Mouse (Mus musculus) adrenal gland, postnatal 14 days (tissue): ENCODE data around the gene Gpr183. TPM values are rescaled to one million over a fixed set of nuclear protein-coding genes. Genes with fewer than 3 reads are reported as not detected.

ENCODE experiments used
- DNase-seq: peaks from one replicate; pipeline ENCODE4 v3.0.0; 2021; ENCODE audit warnings: mixed read lengths
- total RNA-seq: library from RNA; stranded (reverse); gene quantifications from 2 replicates; pipeline ENCODE4 v1.2.3, GENCODE M21; 2021

The Gpr183 gene
- total RNA-seq, 1 experiment from 2014 or later = 0.48 TPM

DNA sequence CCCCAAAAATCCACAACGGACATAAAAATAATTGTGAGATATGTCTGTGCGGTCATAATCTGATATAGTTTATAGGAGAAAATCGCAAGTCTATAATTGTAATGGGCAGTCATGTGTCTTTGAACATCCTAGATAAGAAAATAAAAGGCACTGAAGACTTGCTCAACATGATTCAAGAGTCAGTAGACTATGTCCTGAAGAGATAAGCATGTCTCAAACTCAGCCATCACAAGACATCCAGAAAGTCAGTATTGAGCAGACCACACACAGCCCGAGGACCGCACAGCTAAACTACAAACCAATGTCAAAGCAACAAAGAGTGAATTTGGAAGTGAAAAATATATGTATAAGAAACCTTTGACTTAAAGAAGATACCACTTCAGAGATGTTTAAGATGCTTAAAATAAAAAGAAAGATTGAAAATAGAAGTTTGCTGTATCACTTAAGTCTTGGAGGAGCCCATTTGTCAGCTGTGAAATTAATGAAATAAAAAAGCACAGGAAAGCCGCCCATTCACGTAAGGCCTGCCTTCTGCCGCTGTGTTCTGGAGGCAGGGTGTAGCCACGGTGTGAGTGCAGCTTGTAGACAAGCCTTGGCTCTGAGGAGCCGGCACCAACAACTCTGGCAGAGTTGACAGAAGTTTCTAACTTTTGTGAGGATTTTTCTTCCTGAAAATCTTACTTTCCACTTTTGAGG, 7.7 kb downstream of the Gpr183 start:
- no peak for DNase-seq

DNA sequence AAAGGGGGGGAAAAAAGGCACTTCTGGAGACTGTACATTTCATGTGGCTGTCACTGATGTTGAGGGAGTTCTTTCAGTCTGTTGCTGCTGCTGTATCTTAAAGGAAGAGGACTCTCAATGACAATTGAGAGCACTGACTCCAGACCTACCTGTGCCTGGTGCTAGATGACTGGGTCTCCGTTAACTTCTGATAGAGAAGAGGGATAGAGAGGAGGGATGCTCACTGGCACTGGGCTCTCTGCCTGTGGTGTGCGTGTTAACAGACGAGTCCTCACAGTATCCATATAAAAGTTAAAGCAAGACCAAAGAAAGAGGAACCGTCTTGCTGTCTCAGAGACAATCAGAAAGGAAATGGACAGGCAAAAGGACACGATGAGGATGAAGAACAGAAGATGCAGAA, 8.7 kb downstream of the Gpr183 start:
- DNase-seq = no peak

DNA sequence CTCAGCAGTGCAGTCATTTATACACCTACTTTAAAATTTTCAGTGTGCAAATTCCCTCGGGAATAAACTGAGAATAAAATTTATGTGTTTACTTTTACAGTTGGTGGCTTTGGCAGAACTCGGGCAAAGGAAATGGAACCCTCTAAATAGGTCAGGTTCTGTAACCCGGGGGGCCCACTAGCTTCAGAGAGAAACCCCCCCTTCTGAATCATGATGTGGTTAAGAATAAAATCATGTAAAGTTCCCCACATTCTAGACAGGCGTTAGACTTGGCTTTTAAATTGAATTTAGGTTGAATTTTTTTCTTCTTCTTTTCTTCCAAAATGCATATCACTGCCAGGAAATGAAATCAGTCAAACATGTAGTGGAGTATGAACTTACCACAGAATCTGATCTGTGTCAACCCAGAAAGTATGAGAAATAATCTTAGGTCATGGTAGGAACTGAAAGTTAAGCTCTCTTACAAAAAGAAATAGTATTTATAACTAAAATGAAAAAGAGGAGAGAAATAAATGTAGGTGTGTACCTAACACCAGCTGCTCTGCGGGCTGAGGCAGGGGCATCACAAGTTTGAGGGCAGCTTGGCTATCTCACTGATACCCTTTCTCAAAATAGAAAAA, 9.7 kb downstream of the Gpr183 start:
- no peak for DNase-seq

DNA sequence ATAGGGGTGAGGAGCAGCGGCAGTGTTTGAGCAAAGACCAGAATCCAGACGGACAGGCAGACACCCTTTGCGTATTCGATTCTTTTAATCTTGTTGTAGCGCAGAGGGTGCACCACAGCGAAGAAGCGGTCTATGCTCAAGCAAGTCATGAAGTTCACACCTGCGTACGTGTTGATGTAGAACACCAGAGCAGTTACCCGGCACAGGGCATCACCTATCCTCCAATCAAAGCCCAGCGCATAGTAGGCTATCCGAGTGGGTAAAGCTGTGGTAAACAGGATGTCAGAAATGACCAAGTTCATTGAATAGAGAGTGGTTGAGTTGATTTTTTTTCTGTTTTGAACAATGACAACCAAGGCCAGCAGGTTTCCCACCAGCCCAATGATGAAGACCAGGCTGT, 10.4 kb downstream of the Gpr183 start:
- DNase-seq = no peak

DNA sequence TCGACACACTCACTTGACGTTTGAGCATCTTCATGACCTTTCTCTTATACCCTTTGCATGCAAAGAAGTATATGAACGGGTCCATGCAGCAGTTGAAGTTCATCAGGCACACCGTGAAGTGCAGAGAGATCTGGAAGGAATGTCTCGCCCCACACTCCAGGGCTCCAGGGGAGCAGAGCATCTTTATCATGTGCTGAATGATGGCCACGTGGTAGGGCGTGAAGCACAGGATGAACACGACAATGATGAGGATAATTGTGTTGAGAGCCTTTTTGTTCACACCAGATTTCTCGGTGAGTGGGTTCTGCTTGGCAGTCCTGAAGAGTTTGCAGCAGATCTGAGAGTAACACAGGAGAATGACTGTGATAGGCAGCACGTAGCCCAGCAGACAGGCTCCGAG, 10.9 kb downstream of the Gpr183 start:
- no peak for DNase-seq

DNA sequence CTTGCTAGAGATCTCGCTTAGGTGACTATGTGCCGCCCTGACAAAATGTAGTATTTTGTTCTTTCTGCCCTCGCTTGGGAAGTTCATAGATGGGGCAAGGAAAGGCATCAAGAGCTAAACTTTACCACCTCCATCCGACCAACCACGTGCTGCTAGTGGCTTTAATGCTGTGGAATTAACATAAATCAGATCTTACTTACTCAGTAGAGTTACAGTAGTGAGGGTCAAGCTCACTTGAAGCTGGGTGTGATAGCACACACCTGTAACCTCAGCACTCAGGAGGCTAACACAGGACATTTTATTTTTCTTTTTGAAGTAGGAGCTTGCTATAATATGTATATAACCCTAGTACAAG, 13.0 kb downstream of the Gpr183 start:
- no peak for DNase-seq

DNA sequence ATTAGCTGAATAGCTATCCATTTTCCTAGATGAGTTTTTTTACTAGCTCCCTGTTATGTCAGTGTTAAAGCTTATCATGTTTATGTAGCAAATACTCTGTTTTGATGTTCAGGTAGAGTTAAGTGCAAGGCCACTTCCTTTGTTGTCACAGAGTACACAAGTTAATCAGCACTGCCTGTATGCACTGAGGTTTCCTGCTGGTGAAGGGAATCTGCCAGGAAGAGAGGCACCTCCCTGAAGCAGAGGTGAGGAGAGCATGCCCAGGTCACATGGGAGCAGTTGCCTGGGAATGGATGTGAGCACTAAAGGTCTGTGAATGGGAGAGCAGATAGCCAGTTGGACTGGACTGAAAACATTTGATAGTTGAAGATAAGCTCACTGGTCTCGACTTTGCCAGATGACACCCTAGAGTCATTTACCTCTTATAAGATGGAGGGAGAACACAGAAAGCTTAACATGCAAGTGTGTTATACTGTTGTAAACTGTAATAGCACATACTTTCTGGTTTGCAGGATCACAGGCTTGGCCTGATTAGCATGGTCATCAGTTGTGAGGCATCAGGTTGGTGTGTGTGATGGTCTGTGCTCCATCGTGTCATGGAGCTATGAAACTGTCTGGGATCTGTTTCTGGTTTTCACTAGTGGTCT, 13.5 kb downstream of the Gpr183 start:
- DNase-seq = no peak

DNA sequence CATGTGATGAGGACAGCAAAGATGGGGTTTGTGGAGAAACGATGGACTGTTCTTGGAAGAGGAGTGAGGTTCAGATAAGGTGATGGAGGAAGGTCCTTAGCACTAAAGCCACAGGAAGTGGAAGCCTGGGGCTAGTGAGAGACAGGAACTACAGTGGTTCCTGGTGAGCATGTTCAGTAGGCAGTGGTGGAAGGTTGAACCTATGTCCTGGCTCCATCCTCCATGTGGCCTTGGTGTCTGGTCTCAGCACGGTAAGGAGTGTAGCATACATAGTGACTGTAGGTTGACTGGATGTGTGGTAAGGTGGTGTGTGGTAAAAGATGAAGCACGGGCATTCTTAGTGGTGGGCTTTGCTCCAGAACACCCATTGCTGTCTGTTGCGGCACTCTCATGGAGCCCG, 15.1 kb downstream of the Gpr183 start:
- DNase-seq = no peak

DNA sequence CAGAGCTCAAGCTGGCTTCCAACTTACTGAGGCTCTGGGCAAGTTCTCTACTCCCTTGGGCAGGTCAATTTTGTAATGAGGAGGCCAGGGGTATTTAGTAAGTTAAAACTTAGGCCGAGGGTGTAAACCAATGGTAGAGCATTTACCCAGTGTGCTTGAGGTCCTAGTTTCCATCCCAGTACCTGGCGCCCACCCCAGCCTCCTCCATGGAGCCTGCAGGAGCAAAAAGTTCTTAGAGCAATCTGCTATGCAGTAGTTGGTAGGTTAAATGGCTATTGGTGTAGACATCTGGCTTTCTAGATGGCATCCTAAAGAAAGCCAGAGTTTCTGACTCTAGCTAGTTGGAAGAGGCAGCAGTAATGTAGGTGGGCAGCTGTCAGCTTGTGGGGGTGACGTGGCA, 15.6 kb downstream of the Gpr183 start:
- no peak for DNase-seq

DNA sequence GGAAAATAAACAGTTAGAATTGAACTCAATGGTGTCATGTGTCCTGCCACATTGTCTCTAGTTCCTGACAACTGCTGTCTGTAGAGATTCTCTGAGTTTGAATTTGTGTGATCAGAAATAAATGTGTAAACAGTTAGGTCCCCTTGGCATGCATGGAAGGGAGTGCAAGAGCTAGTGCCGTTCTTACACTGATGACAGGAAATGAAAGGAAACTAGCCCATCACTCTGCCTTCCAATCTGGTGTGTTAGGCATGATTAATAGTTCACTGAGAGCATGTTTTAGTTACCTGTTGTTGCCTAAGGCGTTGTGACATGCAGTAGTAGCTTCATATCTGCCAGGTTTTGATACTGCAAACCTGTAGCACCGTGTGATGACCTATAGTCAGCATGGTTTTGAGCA, 17.0 kb downstream of the Gpr183 start:
- no peak for DNase-seq

DNA sequence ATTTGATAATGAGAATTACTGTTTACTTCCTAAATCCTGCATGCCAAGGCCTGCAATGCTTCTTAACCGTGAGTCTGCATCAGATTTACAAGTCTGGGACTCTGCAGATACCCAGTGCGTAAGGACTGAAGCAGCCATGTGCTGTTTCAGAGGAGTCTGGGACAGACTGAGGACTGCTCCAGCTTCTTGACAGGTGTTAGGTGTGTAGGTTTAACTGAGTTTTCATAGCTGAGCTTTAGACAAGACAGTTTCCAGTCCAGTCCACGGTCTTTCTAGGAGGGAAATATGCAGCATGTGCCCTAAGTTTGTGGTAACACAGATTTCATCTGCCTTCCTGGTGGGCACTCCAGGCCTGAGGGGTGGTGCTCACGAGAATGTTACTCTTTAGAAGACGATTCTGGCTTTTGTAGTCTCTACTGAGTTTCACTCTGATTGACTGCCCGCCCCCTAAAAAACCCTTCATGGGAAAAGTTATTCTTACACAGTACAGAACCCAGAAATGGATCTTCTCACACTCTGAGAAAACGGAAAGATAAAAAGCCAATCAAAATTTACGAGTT, 17.7 kb downstream of the Gpr183 start:
- DNase-seq = no peak

DNA sequence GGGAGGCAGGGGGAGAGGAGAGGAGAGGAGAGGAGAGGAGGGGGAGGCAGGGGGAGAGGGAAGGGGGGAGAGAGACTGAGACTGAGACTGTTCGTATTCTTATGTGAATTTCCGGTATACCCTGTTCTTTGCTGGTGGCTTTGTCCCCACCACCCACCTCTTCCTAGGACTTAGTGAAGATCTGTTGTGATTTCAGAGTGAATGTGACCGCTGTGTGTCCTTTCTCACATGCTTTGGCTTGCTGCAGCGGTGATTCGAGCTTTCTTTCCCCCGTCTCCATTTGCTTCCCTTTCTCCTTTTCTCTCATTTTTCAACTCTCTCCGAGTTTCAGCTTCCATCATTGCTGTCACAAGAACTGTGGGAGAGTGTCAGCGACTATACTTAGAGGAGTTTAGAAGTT, 18.3 kb downstream of the Gpr183 start:
- DNase-seq = no peak

DNA sequence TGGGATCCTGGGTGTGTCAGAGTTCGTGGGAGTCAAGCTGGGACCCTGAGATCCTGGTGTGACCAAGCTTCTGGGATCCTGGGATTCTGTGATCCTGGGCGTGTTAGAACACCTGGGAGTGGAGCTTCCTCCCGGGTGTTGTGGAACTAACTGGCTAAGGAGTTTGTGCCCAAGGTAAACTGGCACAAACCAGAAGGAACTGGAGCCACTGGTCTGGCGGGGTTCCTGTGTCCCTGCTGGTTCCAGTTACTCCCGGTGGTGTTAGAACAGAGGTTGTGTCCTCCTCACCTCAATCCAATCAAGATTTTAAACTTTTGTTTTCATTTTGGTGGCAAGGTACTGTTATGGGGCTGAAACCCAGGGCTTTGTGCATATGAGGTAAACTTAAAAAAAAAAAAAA, 18.9 kb downstream of the Gpr183 start:
- DNase-seq = no peak

DNA sequence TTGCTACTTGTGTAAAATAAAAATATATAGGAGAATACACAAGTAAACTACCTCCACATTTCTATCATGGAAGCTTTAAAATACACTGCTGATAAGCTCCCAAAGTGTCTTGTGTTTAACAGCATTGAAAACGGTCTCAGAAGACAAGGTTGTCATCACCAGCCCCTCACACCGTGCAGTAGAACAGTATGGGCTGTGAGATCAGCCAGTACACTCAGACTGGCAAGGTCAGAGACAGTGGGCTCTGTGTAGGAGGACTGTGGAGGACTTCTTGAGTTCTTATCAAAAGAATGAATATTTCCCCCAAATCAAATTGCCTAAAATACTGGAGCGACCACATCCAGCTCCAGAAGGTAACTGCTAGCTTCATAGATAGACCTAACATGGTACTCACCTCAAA, 25.4 kb downstream of the Gpr183 start:
- no peak for DNase-seq

DNA sequence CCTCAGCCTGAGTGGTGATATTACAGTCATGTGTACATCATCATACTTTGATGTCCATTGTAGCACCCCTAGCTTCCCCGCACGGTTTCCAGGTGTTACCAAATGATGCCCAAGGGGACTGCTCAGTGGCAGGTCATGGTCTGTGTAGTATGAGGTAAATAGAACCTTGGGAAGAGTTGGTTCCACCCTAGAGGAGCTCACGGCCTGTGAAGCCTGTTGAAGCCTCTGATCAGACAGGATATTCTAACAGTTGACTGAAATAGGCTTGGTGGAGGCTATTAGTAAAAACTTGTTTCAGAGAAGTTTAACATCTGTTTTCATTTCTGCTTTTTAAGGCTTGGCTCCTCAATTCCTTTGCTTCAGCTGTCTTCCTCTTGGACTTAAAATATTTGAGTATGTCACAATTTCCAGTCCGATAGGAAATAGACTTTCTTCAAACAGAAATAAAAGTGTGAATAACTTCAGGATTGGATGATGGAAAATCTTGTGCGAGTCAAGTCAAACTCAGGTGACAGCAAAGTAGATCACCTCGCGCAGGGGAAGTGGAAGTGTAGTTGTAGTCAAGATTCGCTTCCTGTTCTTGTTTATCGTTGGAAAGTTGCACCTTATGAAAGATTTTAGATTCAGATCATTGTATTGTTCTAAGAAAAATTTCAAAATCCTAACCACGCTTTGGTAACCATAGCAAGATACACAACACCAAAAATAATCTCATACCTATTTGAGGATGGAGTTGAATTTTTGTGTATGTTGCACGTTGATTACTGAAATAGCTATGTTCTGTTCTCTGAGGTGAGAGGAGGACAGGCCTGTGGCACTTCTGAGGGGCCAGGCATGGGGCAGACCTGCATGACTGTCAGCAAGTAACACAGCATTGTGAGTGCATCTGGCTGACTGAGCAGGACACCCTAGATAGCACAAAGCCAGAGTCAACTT, 26.5 kb downstream of the Gpr183 start:
- DNase-seq = no peak

DNA sequence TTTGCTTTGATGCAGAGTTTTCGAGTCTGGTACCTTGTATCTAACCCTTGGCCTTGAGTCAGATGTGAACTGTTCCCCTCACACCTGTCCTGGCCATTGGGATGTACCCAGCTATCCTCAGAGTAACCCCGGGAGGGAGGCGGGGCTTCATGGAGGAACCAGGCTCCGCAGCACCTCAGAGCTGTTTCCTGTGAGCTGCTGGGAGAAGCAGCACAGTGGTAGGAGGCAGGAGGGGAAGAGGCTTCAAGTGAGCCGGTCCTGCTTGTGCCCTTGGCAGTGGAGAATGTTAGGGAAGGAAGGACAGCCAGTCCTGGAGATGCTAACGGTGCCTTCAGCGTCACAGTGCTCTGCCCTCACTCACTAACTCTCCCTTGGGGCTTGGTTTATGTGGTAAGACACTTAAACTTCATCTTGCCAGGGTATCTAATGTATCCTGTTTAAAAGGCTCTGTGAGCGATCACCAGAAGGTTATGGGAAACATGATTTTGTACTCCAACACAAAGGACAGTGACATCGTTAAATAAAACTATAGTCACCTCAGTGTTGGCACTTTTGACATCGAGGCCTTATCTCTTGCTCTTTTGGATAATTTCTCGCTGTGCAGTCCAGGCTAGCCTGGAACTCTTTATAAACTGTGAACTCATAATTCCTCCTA, 27.3 kb downstream of the Gpr183 start:
- no peak for DNase-seq

DNA sequence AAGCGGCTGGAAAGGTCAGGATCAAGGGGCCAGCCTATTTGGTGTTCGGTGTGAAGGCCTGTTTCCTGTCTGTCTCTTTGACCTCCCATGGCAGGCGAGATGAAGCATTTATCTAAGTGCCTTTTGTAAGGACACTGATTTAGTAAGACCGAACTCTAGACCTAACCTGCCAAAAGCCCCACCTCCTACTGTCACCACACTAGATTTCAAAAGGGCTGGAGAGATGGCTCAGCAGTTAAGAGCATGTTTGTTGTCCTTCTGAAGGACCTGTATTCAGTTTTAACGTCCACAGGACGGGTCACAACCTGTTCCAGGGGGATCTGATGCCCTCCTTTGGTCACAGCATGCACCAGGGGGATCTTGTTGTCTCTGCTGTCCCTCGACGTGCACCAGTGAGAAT, 28.1 kb downstream of the Gpr183 start:
- DNase-seq = no peak

DNA sequence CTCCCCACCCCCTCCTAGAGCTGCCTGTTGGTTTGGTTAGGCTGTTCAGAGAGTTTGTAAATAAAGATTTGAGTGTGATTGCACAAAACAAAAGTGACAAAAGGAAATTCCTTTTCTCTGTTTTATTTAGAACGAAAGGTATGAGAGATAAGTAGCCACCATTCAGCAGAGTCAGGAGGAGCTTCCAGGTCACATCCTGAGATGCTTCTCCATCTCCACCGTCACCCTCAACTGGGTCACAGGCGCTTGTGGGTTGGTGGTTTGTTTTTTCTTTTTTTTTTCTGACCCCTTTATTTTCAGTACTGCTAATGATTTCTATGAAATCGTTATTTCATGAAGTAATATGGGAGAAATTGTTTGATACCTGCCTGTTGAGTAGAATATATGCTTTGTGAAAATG, 28.6 kb downstream of the Gpr183 start:
- DNase-seq = no peak

DNA sequence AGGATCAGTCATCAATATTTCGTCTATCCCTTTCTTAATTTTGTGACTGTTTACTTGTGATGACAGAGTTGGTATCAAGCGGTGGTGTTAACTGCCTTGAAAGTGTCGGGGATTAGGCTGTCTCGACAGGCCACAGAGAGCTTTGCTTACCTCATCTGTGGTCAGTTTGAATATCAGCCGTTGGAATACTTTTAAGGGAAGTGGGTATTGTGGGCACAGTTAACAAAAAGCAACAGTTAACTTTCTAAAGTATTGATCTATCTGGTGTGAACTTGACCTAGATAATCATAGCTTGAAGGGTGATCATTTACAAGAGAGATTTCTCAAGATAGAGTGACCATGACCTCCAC, 30.4 kb downstream of the Gpr183 start:
- no peak for DNase-seq

DNA sequence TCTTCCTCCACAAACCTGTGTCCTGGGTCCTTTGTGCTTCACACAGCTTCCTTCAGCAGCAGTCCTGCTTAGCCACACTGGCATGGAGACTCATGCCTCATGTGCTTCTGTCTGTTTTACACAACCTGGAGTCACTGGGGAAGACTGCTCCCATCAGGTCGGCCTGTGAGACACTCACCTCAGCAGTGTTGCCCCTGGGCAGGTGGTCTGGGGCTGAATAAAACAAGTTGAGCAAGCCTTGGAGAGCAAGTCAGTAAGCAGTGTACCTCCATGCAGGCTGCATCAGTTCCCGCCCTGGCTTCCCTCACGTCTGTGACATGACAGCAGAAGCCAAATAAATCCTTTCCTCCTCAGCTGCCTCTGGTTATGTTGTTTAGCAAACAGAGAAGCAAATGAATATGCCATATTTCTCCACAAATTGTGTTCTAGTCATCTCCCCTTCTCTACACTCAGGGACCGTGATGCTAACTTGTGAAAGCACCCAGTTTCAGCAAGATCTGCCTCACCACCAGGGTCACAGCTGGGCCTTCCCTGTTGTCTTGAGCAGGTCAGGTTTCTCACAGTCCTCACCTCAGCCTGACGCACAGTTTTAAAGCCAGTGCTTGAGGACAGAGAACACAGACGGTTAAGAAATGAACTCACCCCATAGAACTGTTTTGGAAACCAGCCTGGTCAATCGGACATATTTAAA, 30.9 kb downstream of the Gpr183 start:
- no peak for DNase-seq

DNA sequence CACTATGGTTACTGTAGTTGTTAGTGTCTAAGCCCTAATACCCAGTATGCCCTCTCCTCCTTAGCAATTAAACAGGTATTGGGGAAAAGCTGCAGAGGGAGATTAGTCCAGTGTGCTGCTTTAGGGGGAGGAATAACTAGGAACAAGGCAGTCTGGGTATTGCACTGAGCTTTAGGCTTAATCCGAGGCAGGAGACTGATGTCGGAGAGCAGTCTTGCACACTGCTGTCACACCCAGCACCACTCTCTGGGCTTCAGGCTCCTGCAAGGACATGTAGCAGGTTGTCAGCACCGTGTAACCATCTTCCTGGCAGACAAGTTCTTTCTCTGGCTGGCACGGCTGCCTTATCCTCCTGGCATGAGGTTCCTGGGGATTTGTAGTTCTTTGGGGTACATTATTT, 32.8 kb downstream of the Gpr183 start:
- no peak for DNase-seq

DNA sequence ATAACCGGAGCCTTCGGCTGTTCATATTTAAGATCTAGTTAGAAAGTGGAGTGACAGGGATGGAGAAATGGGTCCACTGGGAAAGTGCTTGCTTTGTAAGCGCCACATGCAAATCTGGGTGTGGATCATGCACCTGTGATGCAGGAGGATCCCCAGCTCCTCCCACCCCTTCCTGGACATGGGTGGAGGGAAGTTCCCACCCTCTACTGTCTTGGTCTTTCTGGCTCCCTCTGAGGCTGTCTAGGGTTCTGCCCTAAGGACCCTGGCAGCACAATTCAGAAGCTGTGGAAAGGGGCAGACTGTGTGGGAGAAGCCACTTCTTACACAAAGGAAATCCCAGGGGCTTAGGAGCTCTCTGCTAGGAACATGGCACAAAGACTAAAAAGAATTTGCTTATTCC, 33.4 kb downstream of the Gpr183 start:
- DNase-seq = no peak
